Mouse (Mus musculus) limb, embryonic 13.5 days (tissue): ENCODE measurements around the gene Sos1. TPM values are rescaled to one million over a fixed set of nuclear protein-coding genes. Genes with fewer than 3 reads are reported as not detected.

ENCODE experiments used
- ATAC-seq: fragments of 200-750 bp; cut with Nextera tagmentation; 2 replicates; pipeline ENCODE4 v1.8.0; 2017; ENCODE audit warnings: low read depth, moderate number of reproducible peaks, moderate TSS enrichment; ENCODE audit not compliant: low FRiP score
- H3K27ac ChIP-seq: fragments of 300-500 bp; sonication (generic); 2 replicates; pipeline ENCODE4 v1.5.1; 2015; ENCODE audit warnings: inconsistent platforms, mild to moderate bottlenecking, moderate library complexity
- H3K27me3 ChIP-seq: fragments of 300-500 bp; sonication (generic); 2 replicates; pipeline ENCODE4 v1.6.1; 2015; ENCODE audit warnings: mild to moderate bottlenecking, inconsistent platforms
- H3K36me3 ChIP-seq: fragments of 300-500 bp; sonication (generic); 2 replicates; pipeline ENCODE4 v1.6.1; 2015; ENCODE audit warnings: inconsistent platforms, mild to moderate bottlenecking, moderate library complexity
- H3K4me1 ChIP-seq: fragments of 300-500 bp; sonication (generic); 2 replicates; pipeline ENCODE4 v1.6.1; 2015; ENCODE audit warnings: inconsistent platforms
- H3K4me2 ChIP-seq: fragments of 300-500 bp; sonication (generic); replicated peaks from 2 replicates; pipeline ENCODE4 v1.6.1; 2015; ENCODE audit warnings: inconsistent platforms, mild to moderate bottlenecking, moderate library complexity
- H3K4me3 ChIP-seq: fragments of 300-500 bp; sonication (generic); 2 replicates; pipeline ENCODE4 v1.5.1; 2015; ENCODE audit warnings: moderate library complexity, mild to moderate bottlenecking, inconsistent platforms
- H3K9ac ChIP-seq: fragments of 300-500 bp; sonication (generic); 2 replicates; pipeline ENCODE4 v1.6.1; 2015; ENCODE audit warnings: mild to moderate bottlenecking, inconsistent platforms
- H3K9me3 ChIP-seq: fragments of 300-500 bp; sonication (generic); 2 replicates; pipeline ENCODE4 v1.6.1; 2016; ENCODE audit warnings: inconsistent platforms
- WGBS: fragments of 180-500 bp; shearing (Covaris S2); methylation state at CpG from one replicate; pipeline ENCODE4 v1.1.7; 2015; 5-methylcytosine and 5-hydroxymethylcytosine counted together
- polyA plus RNA-seq: library from polyadenylated mRNA; unstranded; fragments of >200 nt; fragmentation: Nextera tagmentation; extraction: Ambion mirVana; gene quantifications from 2 replicates; pipeline ENCODE4 v1.2.1, GENCODE M21; 2015

Sos1 gene
- polyA plus RNA-seq, 1 experiment from 2014 or later, result 5.4 TPM

DNA sequence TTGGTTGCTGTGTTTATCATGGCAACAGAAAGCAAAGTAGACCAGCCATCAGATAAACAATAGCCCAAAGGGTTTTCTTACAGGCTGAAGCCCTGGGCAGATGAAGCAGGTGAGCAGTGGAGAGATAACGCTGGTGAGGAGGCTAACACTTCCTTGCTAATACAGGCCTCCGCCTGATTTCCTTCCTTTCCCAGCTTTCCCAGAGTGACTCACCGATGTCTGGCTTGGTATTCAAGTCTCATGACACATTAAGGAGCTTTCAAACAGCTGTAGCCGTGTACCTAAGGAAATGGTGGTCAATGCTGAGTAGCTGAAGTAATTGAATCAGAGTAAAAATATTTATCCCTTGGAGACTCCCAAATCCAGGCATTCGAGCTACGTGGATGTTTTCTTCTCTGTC is 25.5 kb upstream of the Sos1 start:
- no peaks in the 10 kb centered on the region for H3K4me1 ChIP-seq
- no peak overlapping the region for H3K27ac ChIP-seq
- H3K4me2 ChIP-seq, result no peak overlapping the region
- H3K9me3 ChIP-seq, result no peaks in the 10 kb centered on the region
- H3K27me3 ChIP-seq, result no peaks in the 10 kb centered on the region
- H3K9ac ChIP-seq, result no peak overlapping the region
- WGBS, result 75% methylated on average over 6 of the region's 6 CpGs
- no peaks in the 10 kb centered on the region for H3K36me3 ChIP-seq
- no peak for ATAC-seq
- no peak overlapping the region for H3K4me3 ChIP-seq

DNA sequence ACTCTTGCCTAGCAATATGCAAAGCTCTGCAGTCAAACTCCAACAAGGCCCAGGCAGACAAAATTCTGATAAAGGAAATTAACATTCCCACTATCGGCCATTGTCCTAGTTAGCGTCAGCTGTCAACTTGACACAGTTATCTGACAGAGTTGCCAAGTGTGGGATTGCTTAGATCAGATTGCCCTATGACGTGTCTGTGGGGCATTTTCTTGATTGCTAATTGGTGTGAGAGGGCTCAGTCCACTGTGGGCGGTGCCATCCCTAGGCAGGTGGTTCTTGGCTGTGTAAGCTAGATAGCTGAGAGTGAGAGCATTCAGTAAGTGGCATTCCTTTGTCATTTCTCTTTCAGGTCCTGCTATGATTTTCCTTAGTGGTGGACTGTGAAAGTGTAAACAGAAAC is 25.1 kb upstream of the Sos1 start:
- no peak overlapping the region for H3K9ac ChIP-seq
- H3K27me3 ChIP-seq, result no peaks in the 10 kb centered on the region
- no peak overlapping the region for H3K27ac ChIP-seq
- no peak for ATAC-seq
- H3K4me3 ChIP-seq, result no peak overlapping the region
- no peaks in the 10 kb centered on the region for H3K36me3 ChIP-seq
- no peaks in the 10 kb centered on the region for H3K9me3 ChIP-seq
- 85% methylated on average over 4 of the region's 4 CpGs for WGBS
- no peak overlapping the region for H3K4me2 ChIP-seq
- H3K4me1 ChIP-seq, result no peaks in the 10 kb centered on the region

DNA sequence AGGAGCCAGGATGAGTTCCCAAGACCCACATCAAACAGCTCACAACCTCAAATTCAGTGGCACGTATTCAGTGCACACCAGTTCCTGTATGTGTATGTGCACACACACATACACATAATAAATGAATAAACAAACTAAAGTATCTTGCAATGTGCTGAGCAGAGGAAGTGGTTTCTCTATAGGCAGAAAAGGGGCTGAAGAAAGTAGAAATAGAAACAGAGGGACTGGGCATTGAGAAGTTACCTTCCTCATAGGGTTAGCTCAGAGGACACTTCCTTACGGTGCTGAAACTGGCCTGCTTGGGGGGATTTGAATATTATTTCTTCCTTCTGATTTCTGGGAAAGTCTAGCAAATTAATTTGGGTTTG is 21.5 kb upstream of the Sos1 start:
- WGBS, result 81% methylated on average over 2 of the region's 2 CpGs

DNA sequence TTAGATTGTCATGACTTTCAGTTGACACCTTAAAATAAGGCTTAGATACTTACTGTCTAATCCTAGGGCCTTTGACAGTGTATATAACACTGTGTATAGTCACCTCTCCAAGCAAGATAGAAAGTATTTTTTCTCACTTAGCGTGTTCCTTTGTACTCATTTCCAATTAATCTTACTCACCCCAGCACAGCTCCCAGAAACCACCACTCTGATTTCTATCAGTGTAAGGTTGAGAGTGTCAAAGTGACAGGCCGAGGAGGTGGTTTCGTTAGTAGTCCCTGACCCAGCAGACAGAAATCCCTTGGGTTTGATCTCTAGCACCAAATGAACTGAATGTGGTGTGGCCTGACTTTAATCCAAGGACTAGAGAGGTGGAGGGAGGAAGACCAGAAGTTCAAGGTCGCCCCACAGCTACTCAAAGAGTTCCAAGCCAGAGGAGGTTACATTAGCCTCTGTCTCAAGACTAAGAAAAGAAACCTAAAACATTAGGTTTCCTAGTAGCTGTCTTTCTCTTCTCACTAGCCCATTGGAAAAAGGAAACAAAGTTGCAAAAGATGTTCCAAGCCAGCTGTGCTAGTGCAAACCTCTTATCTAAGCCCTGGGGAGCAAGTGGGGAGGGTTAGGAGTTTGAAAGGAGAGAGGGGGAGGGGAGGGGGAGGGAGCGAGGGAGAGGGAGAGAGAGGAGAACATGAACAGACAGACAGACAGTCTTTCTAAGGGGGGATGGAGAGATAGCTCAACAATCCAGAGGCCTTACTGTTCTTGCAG is 21.0 kb upstream of the Sos1 start:
- WGBS, result 70% methylated on average over 5 of the region's 5 CpGs
- Histone ChIP-seq H3K36me3 (no peaks in the 10 kb centered on the region), H3K27me3 (no peaks in the 10 kb centered on the region), H3K9ac (no peak overlapping the region), H3K4me2 (no peak overlapping the region), H3K4me1 (no peaks in the 10 kb centered on the region), H3K27ac (no peak overlapping the region), H3K9me3 (no peaks in the 10 kb centered on the region), H3K4me3 (no peak overlapping the region)
- ATAC-seq, result no peak

More for the DNA sequence above, 21.5 kb upstream of the Sos1 start:
- H3K4me2 ChIP-seq, result no peak overlapping the region
- no peak overlapping the region for H3K27ac ChIP-seq
- H3K9ac ChIP-seq, result no peak overlapping the region
- no peaks in the 10 kb centered on the region for H3K4me1 ChIP-seq
- H3K27me3 ChIP-seq, result no peaks in the 10 kb centered on the region
- no peak for ATAC-seq
- no peaks in the 10 kb centered on the region for H3K36me3 ChIP-seq
- no peaks in the 10 kb centered on the region for H3K9me3 ChIP-seq
- H3K4me3 ChIP-seq, result no peak overlapping the region

DNA sequence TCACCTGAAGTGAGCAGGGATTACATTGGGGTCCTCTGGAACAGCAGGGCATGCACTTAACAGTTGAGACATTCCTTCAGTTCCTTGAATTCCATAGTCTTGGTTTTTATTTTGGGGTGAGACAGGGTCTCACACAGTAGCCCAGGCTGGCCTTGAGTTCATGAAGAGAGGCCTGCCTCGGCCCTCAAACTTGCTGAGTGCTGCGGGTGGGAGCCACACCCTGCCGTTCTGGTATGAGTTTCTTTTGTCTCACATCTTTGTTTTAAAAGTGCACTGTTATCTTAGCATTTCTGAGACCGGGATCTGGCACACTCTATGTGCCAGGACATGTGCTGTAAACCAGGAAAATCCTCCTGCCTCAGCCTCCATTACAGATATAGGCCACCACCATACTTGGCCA is 19.8 kb upstream of the Sos1 start:
- Histone ChIP-seq H3K9ac (no peak overlapping the region), H3K27ac (no peak overlapping the region), H3K27me3 (no peaks in the 10 kb centered on the region), H3K4me2 (no peak overlapping the region), H3K4me3 (no peak overlapping the region), H3K4me1 (no peaks in the 10 kb centered on the region), H3K36me3 (no peaks in the 10 kb centered on the region), H3K9me3 (no peaks in the 10 kb centered on the region)
- WGBS, result 90% methylated on average over 4 of the region's 4 CpGs
- ATAC-seq, result no peak

DNA sequence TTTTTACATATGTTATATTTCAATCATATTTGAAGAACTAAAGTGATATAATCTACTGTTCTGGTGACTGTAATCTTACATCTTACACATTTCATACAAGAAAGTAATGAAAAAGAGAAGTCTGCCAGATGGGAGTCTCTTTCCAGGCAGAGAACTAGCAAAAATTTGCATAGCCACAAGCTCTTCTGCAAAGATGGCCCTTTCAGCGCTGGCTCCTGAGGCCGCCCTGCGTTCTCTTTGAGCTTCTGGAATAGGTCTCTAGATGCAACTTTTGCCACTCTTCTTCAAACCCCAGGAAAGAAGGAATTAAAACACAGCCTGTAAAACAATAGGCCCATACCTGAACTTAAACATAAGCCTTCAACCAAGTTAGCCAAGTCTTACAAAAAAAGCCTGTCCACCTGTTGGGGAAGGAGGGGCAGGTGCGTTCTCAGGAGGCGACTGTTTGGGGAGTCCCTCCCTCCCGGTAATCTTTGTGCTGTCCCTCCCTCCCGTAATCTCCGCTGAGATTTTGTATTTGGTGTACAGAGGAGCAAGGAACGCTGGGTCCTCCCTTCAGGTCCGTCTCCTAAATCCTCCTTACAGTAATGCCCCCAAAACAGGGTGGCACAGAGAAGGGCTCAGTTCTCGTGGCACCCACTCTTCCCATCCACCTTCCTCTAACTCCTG is 18.5 kb upstream of the Sos1 start:
- 56% methylated on average over 11 of the region's 11 CpGs for WGBS
- H3K4me2 ChIP-seq, result no peak overlapping the region
- no peaks in the 10 kb centered on the region for H3K4me1 ChIP-seq
- no peak overlapping the region for H3K9ac ChIP-seq
- no peaks in the 10 kb centered on the region for H3K36me3 ChIP-seq
- no peaks in the 10 kb centered on the region for H3K27me3 ChIP-seq
- H3K27ac ChIP-seq, result no peak overlapping the region
- no peaks in the 10 kb centered on the region for H3K9me3 ChIP-seq
- ATAC-seq, result no peak
- H3K4me3 ChIP-seq, result no peak overlapping the region

DNA sequence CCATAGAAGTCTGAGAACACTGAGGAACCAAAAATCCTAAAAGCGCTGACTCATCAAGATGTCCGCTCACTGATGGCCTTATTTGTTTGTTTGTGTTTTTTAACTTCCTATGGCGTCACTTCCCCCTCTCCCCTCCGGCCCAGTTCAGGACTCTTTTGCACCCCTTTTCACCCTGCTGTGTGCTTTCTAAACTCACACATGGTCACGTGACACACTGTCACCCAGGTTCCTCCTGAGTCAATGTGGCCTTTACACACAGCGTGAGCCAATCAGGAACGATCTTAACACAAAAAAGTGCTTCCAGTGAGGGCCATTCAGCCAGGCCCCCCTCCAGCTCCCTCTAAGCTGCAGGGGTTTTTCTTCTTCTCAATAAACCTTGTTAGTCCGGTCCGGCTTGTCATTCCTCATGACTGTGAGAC is 16.9 kb upstream of the Sos1 start:
- Histone ChIP-seq H3K4me2 (no peak overlapping the region), H3K9me3 (no peaks in the 10 kb centered on the region), H3K9ac (no peak overlapping the region), H3K4me3 (no peak overlapping the region), H3K4me1 (no peaks in the 10 kb centered on the region), H3K36me3 (no peaks in the 10 kb centered on the region), H3K27me3 (no peaks in the 10 kb centered on the region), H3K27ac (no peak overlapping the region)
- no peak for ATAC-seq
- 83% methylated on average over 9 of the region's 9 CpGs for WGBS

DNA sequence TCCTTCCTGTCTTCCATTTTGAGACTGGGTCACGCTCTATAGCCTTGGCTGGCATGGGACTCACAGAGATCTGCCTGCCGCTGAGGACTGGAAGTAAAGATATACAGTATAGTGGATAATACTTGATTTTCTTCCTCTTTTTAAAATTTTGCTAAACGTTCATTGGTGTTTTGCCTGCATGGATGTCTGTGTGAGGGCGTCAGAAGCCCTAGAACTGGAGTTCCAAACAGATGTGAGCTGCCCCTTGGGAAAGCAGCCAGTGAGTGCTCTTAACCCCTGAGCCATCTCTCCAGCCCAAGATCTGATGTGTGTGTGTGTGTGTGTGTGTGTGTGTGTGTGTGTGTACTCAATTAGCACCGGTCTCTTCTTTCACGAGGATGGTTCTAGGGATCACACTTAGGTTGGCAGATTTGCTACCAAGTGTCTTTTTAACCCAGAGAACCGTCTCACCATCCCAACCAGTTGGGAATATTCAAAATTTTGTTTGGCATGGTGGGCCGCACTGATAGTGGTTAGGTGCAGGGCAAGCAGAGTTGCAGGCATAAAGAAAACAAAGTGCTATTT is 16.4 kb upstream of the Sos1 start:
- WGBS, result 83% methylated on average over 8 of the region's 8 CpGs
- H3K4me2 ChIP-seq, result no peak overlapping the region
- no peak for ATAC-seq

DNA sequence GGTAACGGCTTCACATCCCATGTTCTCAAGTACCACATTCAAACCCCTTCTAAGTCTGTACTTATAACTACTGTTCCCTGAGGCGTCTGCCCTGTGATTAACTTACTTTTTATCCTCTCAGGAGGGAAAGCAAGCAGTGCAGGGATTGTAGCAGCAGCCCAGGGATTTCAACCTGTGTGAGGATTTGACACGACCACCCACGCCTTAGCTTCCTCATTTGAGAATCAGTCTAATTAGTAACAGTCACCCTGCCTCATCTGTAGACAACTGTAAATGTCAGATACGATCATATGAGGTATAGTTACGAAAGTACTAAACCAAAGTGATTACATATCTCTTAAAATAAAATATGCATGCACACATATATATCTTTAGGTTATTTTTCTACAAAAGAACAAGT is 15.9 kb upstream of the Sos1 start:
- ATAC-seq, result no peak
- no peaks in the 10 kb centered on the region for H3K9me3 ChIP-seq

More for the DNA sequence above, 16.4 kb upstream of the Sos1 start:
- Histone ChIP-seq H3K9me3 (no peaks in the 10 kb centered on the region), H3K9ac (no peak overlapping the region), H3K27ac (no peak overlapping the region), H3K36me3 (no peaks in the 10 kb centered on the region), H3K4me3 (no peak overlapping the region), H3K4me1 (no peaks in the 10 kb centered on the region), H3K27me3 (no peaks in the 10 kb centered on the region)

DNA sequence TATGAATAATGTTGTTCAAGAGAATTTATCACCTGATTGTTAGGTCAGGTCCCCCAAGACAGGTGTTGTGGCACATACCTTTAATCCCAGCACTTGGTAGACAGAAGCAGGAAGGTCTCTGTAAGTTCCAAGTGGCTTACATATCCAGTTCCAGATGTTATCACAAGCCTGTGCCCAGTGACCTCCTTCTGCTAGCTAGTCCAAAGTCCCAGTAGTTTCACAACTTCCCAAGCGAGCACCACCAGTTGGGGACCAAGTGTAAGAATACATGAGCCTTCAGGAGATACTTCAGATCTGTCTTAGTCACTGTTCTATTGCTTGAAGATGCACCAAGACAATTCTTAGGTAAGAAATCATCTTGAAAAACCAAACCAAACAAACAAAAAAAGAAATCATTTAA is 13.6 kb upstream of the Sos1 start:
- Histone ChIP-seq H3K4me2 (no peak overlapping the region), H3K27me3 (no peaks in the 10 kb centered on the region), H3K27ac (no peak overlapping the region), H3K36me3 (no peaks in the 10 kb centered on the region), H3K4me3 (no peak overlapping the region), H3K9me3 (no peaks in the 10 kb centered on the region), H3K4me1 (no peaks in the 10 kb centered on the region), H3K9ac (no peak overlapping the region)
- ATAC-seq, result no peak
- WGBS, result 68% methylated on average over 1 of the region's 1 CpGs

More for the DNA sequence above, 15.9 kb upstream of the Sos1 start:
- H3K9ac ChIP-seq, result no peak overlapping the region
- H3K27ac ChIP-seq, result no peak overlapping the region
- WGBS, result 59% methylated on average over 6 of the region's 6 CpGs
- no peaks in the 10 kb centered on the region for H3K27me3 ChIP-seq
- no peak overlapping the region for H3K4me3 ChIP-seq
- H3K36me3 ChIP-seq, result no peaks in the 10 kb centered on the region
- no peaks in the 10 kb centered on the region for H3K4me1 ChIP-seq
- H3K4me2 ChIP-seq, result no peak overlapping the region

DNA sequence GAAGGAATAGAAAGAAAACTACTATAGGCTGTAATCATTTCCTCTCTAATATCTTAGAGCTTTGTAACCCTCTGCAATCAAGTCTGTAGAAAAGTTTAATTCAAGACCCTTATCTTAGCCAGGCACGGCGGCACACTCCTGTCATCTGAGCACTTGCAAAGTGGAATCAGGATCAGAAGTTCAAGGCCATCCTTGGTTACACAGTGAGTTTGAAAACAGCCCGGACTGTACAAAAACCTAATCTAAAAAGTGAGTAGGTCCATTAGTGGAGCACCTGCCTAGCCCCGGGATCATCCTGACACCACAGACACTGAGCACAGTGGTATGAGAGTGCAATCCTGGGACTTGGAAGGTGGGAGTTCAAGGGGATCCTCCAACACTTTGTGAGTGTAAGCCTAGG is 12.6 kb upstream of the Sos1 start:
- Histone ChIP-seq H3K4me1 (no peaks in the 10 kb centered on the region), H3K27ac (no peak overlapping the region), H3K27me3 (no peaks in the 10 kb centered on the region), H3K9me3 (no peaks in the 10 kb centered on the region), H3K4me2 (no peak overlapping the region), H3K36me3 (no peaks in the 10 kb centered on the region), H3K9ac (no peak overlapping the region), H3K4me3 (no peak overlapping the region)
- WGBS, result 88% methylated on average over 4 of the region's 4 CpGs
- no peak for ATAC-seq

DNA sequence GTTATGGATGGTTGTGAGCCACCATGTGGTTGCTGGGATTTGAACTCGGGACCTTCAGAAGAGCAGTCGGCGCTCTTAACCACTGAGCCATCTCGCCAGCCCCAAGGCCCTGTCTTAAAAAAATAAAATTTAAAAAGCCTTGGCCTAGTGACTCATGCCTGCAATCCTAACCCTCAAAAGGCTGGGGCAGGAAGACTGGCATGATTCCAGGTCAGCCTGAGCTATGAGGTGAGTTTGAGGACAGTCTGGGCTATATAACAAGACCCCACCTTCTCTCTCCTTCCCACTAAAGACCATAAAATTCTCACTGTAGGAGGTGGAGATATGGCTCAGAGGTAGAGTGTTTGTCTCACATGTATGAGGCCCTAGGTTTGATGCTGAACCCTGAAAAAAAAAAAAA is 12.0 kb upstream of the Sos1 start:
- no peak overlapping the region for H3K4me2 ChIP-seq
- no peaks in the 10 kb centered on the region for H3K4me1 ChIP-seq
- no peak overlapping the region for H3K4me3 ChIP-seq
- no peaks in the 10 kb centered on the region for H3K36me3 ChIP-seq
- no peaks in the 10 kb centered on the region for H3K9me3 ChIP-seq
- no peak for ATAC-seq
- H3K27me3 ChIP-seq, result no peaks in the 10 kb centered on the region
- H3K9ac ChIP-seq, result no peak overlapping the region
- no peak overlapping the region for H3K27ac ChIP-seq
- 94% methylated on average over 4 of the region's 4 CpGs for WGBS
